Mouse (Mus musculus) megakaryocyte, embryonic 14.5 days (primary cell): ENCODE results near the gene Sema6c.

Source experiments
- FLI1 ChIP-seq: IDR thresholded peaks from 2 replicates; pipeline ENCODE4 v1.6.1; 2012; ENCODE audit warnings: low read length, inconsistent platforms, mixed read lengths
- GATA1 ChIP-seq: IDR thresholded peaks from 3 replicates; pipeline ENCODE4 v1.6.1; 2012; ENCODE audit warnings: mixed read lengths, low read length, inconsistent platforms, borderline replicate concordance

GRCm38 (mm10) chr3:95194721-95195135, 34.5 kb downstream of the Sema6c start:
- TF ChIP-seq GATA1 (no peak), FLI1 (no peak)
